Mouse (Mus musculus) CD8-positive naive resting alpha-beta T cell, adult 57 days (primary cell): Measurements from ENCODE around the gene Kat6b. TPM values are rescaled to one million over a fixed set of nuclear protein-coding genes. Genes with fewer than 3 reads are reported as not detected.

Experiments
- total RNA-seq: library from RNA; stranded (reverse); gene quantifications from one replicate; pipeline ENCODE4 v1.2.4, GENCODE M21; 2023

Gene Kat6b
- total RNA-seq: 52.0 TPM

GRCm38 (mm10) chr14:21481231-21481630 lies at the start of gene Kat6b:
Gene Kat6b (plus strand): TSS chr14:21481434.

GRCm38 (mm10) chr14:21714486-21714885 lies 233.3 kb downstream of the Kat6b start, which contains the start of gene Dupd1:
Gene Dupd1 (minus strand): TSS chr14:21714576.

Other genes with a start within 250 kb of the Kat6b start
- not detected for gene Dupd1, start 233.1 kb downstream of the Kat6b start, total RNA-seq